Mouse (Mus musculus) ES-E14 (cell line): ENCODE data around the gene Zmiz1. TPM values are rescaled to one million over a fixed set of nuclear protein-coding genes. Genes with fewer than 3 reads are reported as not detected.

Experiments
- DNase-seq: peaks from one replicate; pipeline ENCODE4 v3.0.0-alpha.2; 2013; ENCODE audit warnings: low read depth, low spot score
- H3K27ac ChIP-seq: 2 replicates; pipeline ENCODE4 v1.5.1; 2012; ENCODE audit warnings: low read depth, mild to moderate bottlenecking, low read length, moderate library complexity, mixed read lengths; ENCODE audit not compliant: poor library complexity, insufficient read depth, severe bottlenecking
- H3K36me3 ChIP-seq: 2 replicates; pipeline ENCODE4 v1.6.1; 2012; ENCODE audit warnings: mild to moderate bottlenecking, low read length, moderate library complexity, mixed read lengths; ENCODE audit not compliant: control insufficient read depth, poor library complexity, insufficient read depth, severe bottlenecking
- H3K4me1 ChIP-seq, 2 experiments: fragments of 150-350 bp in 1 of 2; sonication (generic) in 1 of 2; 2 replicates each; pipeline ENCODE4 v1.6.1; 2012; ENCODE audit warnings: low read length in 2 of 2, mild to moderate bottlenecking in 1 of 2, mixed read lengths in 1 of 2; ENCODE audit not compliant: control insufficient read depth in 2 of 2, insufficient read depth in 2 of 2, poor library complexity in 1 of 2
- H3K4me3 ChIP-seq, 2 experiments: fragments of 150-350 bp in 1 of 2; sonication (generic) in 1 of 2; 2 replicates each; pipeline ENCODE4 v1.5.1; 2012; ENCODE audit warnings: low read length in 2 of 2, low read depth in 1 of 2, mild to moderate bottlenecking in 1 of 2, mixed read lengths in 1 of 2; ENCODE audit not compliant: insufficient read depth in 1 of 2, poor library complexity in 1 of 2, severe bottlenecking in 1 of 2
- H3K9ac ChIP-seq: 2 replicates; pipeline ENCODE4 v1.6.1; 2012; ENCODE audit warnings: low read depth, mild to moderate bottlenecking, low read length, mixed read lengths; ENCODE audit not compliant: poor library complexity, insufficient read depth, severe bottlenecking
- H3K9me3 ChIP-seq: fragments of 150-350 bp; sonication (generic); 2 replicates; pipeline ENCODE4 v1.6.1; 2012; ENCODE audit warnings: low read depth, mild to moderate bottlenecking, low read length; ENCODE audit not compliant: control insufficient read depth, insufficient read depth
- CHD2 ChIP-seq: IDR thresholded peaks from 2 replicates; pipeline ENCODE4 v1.6.1; 2014; ENCODE audit warnings: mild to moderate bottlenecking, low read depth, low read length, inconsistent platforms
- HCFC1 ChIP-seq: IDR thresholded peaks from 2 replicates; pipeline ENCODE4 v1.6.1; 2012; ENCODE audit warnings: low read length, inconsistent platforms, borderline replicate concordance; ENCODE audit not compliant: insufficient read depth
- MAFK ChIP-seq: IDR thresholded peaks from 2 replicates; pipeline ENCODE4 v1.6.1; 2014; ENCODE audit warnings: mild to moderate bottlenecking, low read depth, low read length, inconsistent platforms; ENCODE audit not compliant: insufficient read depth
- ZC3H11A ChIP-seq: IDR thresholded peaks from 2 replicates; pipeline ENCODE4 v1.6.1; 2012; ENCODE audit warnings: low read depth, mild to moderate bottlenecking, inconsistent platforms, low read length, borderline replicate concordance
- ZNF384 ChIP-seq: IDR thresholded peaks from 2 replicates; pipeline ENCODE4 v1.6.1; 2012; ENCODE audit warnings: low read depth, low read length, inconsistent platforms
- in situ Hi-C, 2 experiments: fragments of 600-800 bp; cut with MboI; formaldehyde crosslinking; loops; one replicate each; pipeline ENCODE4 v1.15.1; 2025; ENCODE audit warnings: low sequenced_read_pairs in 2 of 2, inconsistent platforms in 1 of 2; ENCODE audit not compliant: unreplicated experiment in 2 of 2
- total RNA-seq: library from RNA; depleted of rRNA; stranded (reverse); fragments of 300-350 nt; gene quantifications from 2 replicates; pipeline ENCODE4 v1.2.3, GENCODE M21; 2012

The Zmiz1 gene
- total RNA-seq, 1 experiment = 16.9 TPM

DNA sequence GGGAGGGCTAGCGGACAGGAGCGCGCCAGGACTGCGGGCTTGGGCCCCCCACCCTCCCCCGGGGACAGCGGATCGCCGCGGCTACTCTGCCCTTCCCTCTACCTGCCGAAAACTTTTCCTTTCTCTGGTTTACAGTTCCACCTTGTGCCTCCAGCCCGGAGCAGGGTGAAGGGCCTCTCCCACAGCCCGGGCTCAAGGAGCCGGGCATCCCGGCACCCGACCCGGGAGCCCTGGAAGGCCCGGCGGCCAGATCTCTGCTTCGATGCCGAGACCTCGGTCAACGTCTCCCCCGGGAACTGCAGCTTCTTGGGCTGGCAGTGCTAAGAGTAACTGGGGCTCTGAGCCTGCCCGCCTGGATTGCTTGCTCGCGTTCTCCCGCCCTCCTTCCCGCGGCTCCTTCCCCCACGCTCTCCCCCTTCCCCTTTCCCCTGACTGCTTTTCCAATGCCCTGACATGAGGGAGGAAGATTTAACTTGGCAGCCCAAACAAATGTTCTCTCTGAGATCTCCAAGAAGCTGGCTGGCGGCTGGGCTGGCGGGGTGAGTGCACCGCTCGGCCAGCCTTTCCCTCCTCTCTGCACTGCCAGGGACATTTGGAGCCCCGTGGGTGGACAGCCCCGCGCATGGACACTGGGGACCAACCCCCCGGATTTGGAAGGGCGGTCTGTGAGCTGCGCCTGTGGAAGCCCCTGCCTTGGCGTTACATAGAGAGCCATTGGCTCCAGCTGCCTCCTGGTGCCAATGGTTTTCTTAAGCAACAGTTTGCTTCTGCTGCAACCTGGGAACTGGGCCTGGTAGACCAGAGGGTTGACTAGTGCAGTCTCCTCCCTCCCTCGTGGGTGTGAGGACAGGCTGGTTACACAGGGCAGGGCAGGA, 2.1 kb downstream of the Zmiz1 start:
- in situ Hi-C loops = no loop called here
- H3K27ac ChIP-seq = no peak overlapping the region
- H3K9me3 ChIP-seq = no peaks in the 10 kb centered on the region
- H3K36me3 ChIP-seq = no peaks in the 10 kb centered on the region
- TF ChIP-seq ZNF384 = no peak
- TF ChIP-seq CHD2 = no peak
- TF ChIP-seq HCFC1 = no peak
- peak overlapping the region; percentile 37 for H3K9ac ChIP-seq
- peak overlapping the region; percentile 68 to 70 for H3K4me3 ChIP-seq
- DNase-seq = peak; percentile 16
- peaks cover 0 to 8% of the 10 kb centered on the region in 2 experiments; a peak in 2 of 4 replicates for H3K4me1 ChIP-seq

DNA sequence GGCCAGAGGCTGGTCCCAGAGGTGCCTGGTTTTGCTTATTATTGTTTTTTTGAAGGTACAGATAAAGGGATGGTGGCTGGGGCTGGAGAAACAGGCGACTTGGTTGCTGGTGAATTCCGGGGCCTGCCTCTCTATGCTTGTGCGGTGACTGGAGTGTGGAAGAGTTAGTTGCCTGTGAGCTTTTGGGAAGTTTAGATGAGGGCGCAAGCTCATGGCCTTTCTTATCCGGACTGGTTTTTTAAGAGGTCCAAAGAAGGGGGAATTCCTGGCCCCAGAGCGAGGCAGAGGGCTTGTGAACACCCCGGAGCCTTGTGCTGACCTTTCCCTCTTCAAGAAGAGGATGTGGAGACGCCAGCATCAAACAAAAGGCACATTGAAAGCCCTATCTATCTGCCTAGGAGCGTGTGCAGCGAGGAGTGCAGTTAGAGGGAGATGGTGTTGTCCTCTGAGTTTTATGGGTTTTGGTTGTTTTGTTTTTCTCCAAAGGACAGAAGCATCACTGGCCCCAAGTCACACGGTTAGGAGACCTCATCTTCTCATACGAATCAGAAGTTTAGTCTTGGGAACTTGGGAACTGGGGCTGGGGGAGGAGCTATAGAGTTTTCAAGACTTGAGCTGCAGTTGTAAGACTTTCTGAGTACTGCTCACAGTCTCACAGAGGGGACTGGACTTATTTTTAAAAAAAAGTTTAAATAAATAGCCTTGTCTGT, 2.8 kb downstream of the Zmiz1 start:
- Histone ChIP-seq H3K36me3 (no peaks in the 10 kb centered on the region), H3K9me3 (no peaks in the 10 kb centered on the region), H3K4me1 (peaks cover 0 to 4% of the 10 kb centered on the region in 2 experiments; a peak in 1 of 4 replicates), H3K9ac (no peak overlapping the region), H3K27ac (no peak overlapping the region), H3K4me3 (peak overlapping the region in 1 of 2 experiments; percentile 68; a peak in 2 of 4 replicates)
- TF ChIP-seq ZNF384 = no peak
- no peak for TF ChIP-seq CHD2
- no peak for TF ChIP-seq ZC3H11A
- no peak for TF ChIP-seq HCFC1
- no peak for TF ChIP-seq MAFK
- in situ Hi-C loops = no loop called here
- DNase-seq = no peak

GRCm38 (mm10) chr14:25462975-25463374, 4.0 kb downstream of the Zmiz1 start:
- Histone ChIP-seq H3K36me3 (no peaks in the 10 kb centered on the region), H3K4me1 (0 out of 4 replicates have a peak, but pooled peaks cover 0 to 4% of the 10 kb centered on the region in 2 experiments), H3K27ac (no peak overlapping the region), H3K9me3 (no peaks in the 10 kb centered on the region), H3K4me3 (no peak overlapping the region), H3K9ac (no peak overlapping the region)
- TF ChIP-seq ZNF384 (no peak), HCFC1 (no peak), CHD2 (no peak), MAFK (no peak), ZC3H11A (no peak)
- in situ Hi-C loops = no loop called here
- DNase-seq = no peak

DNA sequence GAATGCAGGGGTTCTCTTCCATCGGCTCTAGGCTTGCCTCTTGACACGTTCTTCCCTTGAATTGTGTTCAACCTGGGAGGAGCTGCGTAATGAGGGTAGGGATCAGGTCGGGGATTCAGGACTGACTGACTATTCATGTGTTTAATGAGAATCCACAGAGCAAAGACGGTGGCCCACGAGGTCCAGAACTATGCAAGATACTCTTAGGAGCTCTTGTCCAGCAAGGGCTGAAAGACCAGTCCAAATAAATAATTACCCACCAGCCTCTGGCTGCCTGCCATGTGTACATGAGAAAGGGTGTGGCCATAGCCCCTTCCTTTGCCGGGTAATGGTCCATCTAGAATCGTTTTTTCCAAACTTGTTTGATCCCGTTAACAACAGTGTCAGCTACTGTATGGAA, 4.9 kb downstream of the Zmiz1 start:
- Histone ChIP-seq H3K4me1 (0 out of 4 replicates have a peak, but pooled peaks cover 0 to 4% of the 10 kb centered on the region in 2 experiments), H3K9ac (no peak overlapping the region), H3K9me3 (no peaks in the 10 kb centered on the region), H3K27ac (no peak overlapping the region), H3K4me3 (no peak overlapping the region), H3K36me3 (no peaks in the 10 kb centered on the region)
- TF ChIP-seq HCFC1 (no peak), MAFK (no peak), ZNF384 (no peak), CHD2 (no peak), ZC3H11A (no peak)
- in situ Hi-C loops = no loop called here
- DNase-seq = no peak
